ENCODE assay signal across 10 mouse cellular contexts in genomic region chr7:89770021-89770420, GRCm38 (mm10).
DNase-seq lines count a peak whose midpoint lies in the region; ATAC-seq and TF ChIP-seq lines count a peak whose summit lies in the region.
"Had no signal": no experiment of that assay in that cellular context is flagged by ENCODE, and none has a peak within 500 bp of the region (broad histone marks: within the 10 kb centered on the region; RNA-seq: fewer than 3 reads in every experiment).

No protein-coding gene starts in this region.

- WGBS in kidney, adult 2 months, result 54% methylated on average over 6 of the region's 6 CpGs
- WGBS in forebrain, postnatal 0 days, result 30% methylated on average over 6 of the region's 6 CpGs

- H3K4me3 ChIP-seq in kidney, adult 2 months (ENCODE audit: insufficient read depth, low read depth, low read length), result no peak overlapping the region
- no peak overlapping the region for H3K4me3 ChIP-seq in forebrain, postnatal 0 days (ENCODE audit: low read depth, low read length)
- H3K4me3 ChIP-seq: heart, adult 2 months had no signal

- H3K4me1 ChIP-seq in kidney, adult 2 months (ENCODE audit: control insufficient read depth, insufficient read depth, low read length), result peaks cover 10% of the 10 kb centered on the region; the same call in 1 of the 2 replicates
- 0 out of 2 replicates have a peak, but pooled peaks cover 3% of the 10 kb centered on the region for H3K4me1 ChIP-seq in forebrain, postnatal 0 days (ENCODE audit: insufficient read depth)

- no peaks in the 10 kb centered on the region for H3K36me3 ChIP-seq in kidney, adult 2 months (ENCODE audit: control insufficient read depth, insufficient read depth, low read length)
- H3K36me3 ChIP-seq in forebrain, postnatal 0 days (ENCODE audit: insufficient read depth), result no peaks in the 10 kb centered on the region

- no peak overlapping the region for H3K4me2 ChIP-seq in forebrain, postnatal 0 days (ENCODE audit: low read depth)

- TF ChIP-seq CTCF in kidney, adult 2 months (conservative IDR thresholded peaks at IDR 0.05; ENCODE audit: insufficient read depth, insufficient read length, low read depth, low read length), result no peak
- TF ChIP-seq CTCF in forebrain, postnatal 0 days (IDR thresholded peaks at IDR 0.05; ENCODE audit: low read depth), result no peak

- peak overlapping the region; percentile 4 for H3K27ac ChIP-seq in kidney, adult 2 months (ENCODE audit: insufficient read depth, low read depth, low read length)
- no peak overlapping the region for H3K27ac ChIP-seq in forebrain, postnatal 0 days (ENCODE audit: low read depth, low read length)
- H3K27ac ChIP-seq: heart, adult 2 months had no signal

- DNase-seq in kidney, adult 2 months, result no peak
- DNase-seq in kidney, postnatal 10 days, result no peak
- peak; percentile 27 for DNase-seq in R1 (ENCODE audit: low read depth, low spot score)
- peak; percentile 44 for DNase-seq in cerebellum, adult 8-10 months
- no peak for DNase-seq in forebrain, postnatal 0 days
- DNase-seq in ovary, postnatal 36 days (ENCODE audit: low spot score), result no peak
- DNase-seq: heart, adult 2 months; lung, adult 18-20 months; thymus, postnatal 4 days had no signal

- H3K9ac ChIP-seq in forebrain, postnatal 0 days, result no peak overlapping the region

- peak; percentile 61; the same call in 1 of the 2 replicates for ATAC-seq in forebrain, postnatal 0 days
- ATAC-seq in megakaryocyte progenitor cell, adult 5-6 weeks (replicated peaks; ENCODE audit: poor library complexity), result no peak

- TF ChIP-seq POLR2A in kidney, adult 2 months (IDR thresholded peaks at IDR 0.05; ENCODE audit: low read depth, low read length), result no peak

- H3K27me3 ChIP-seq in kidney, adult 2 months (replicated peaks; ENCODE audit: control insufficient read depth, insufficient read depth, low read length), result no peaks in the 10 kb centered on the region
- H3K27me3 ChIP-seq in forebrain, postnatal 0 days (ENCODE audit: insufficient read depth, low read length), result no peaks in the 10 kb centered on the region

- H3K9me3 ChIP-seq in forebrain, postnatal 0 days (ENCODE audit: low read length), result no peaks in the 10 kb centered on the region

Comparison
In these comparisons a context has a peak if more than half of its experiments do, and no peak if none do; other contexts are left out.
1. DNase-seq: peak in R1 (single experiment) and cerebellum, adult 8-10 months (single experiment); none in kidney, adult 2 months (single experiment), kidney, postnatal 10 days (single experiment), forebrain, postnatal 0 days (single experiment) and ovary, postnatal 36 days (single experiment).